Mouse (Mus musculus) ES-Bruce4 (cell line): ENCODE results near the gene Dock9. TPM values are rescaled to one million over a fixed set of nuclear protein-coding genes. Genes with fewer than 3 reads are reported as not detected.
A peak's percentile ranks its signal among the peaks of the same experiment; 100 is the strongest.

Experiments used
- H3K27ac ChIP-seq: 2 replicates; pipeline ENCODE4 v1.5.1; 2012; ENCODE audit warnings: low read length, inconsistent platforms; ENCODE audit not compliant: insufficient read depth
- H3K27me3 ChIP-seq: 2 replicates; pipeline ENCODE4 v1.6.1; 2012; ENCODE audit warnings: mild to moderate bottlenecking, low read length, inconsistent platforms; ENCODE audit not compliant: control insufficient read depth, poor library complexity, insufficient read depth, severe bottlenecking
- H3K36me3 ChIP-seq: 2 replicates; pipeline ENCODE4 v1.6.1; 2012; ENCODE audit warnings: inconsistent platforms, mild to moderate bottlenecking, low read length, moderate library complexity; ENCODE audit not compliant: control insufficient read depth, poor library complexity, insufficient read depth, severe bottlenecking
- H3K4me1 ChIP-seq: one replicate; pipeline ENCODE4 v1.8.1; 2011; ENCODE audit warnings: low read length; ENCODE audit not compliant: control insufficient read depth, insufficient read depth
- H3K4me3 ChIP-seq: 2 replicates; pipeline ENCODE4 v1.5.1; 2011; ENCODE audit warnings: low read depth, mild to moderate bottlenecking, low read length
- H3K9ac ChIP-seq: 2 replicates; pipeline ENCODE4 v1.6.1; 2012; ENCODE audit warnings: low read depth, mild to moderate bottlenecking, inconsistent platforms; ENCODE audit not compliant: poor library complexity, severe bottlenecking
- H3K9me3 ChIP-seq: replicated peaks from 2 replicates; pipeline ENCODE4 v1.6.1; 2012; ENCODE audit warnings: mild to moderate bottlenecking, low read length, inconsistent platforms; ENCODE audit not compliant: control insufficient read depth, poor library complexity, insufficient read depth, severe bottlenecking
- CTCF ChIP-seq: IDR thresholded peaks from one replicate; pipeline ENCODE4 v1.8.1; 2011; ENCODE audit warnings: low read depth, low read length
- EP300 ChIP-seq: IDR thresholded peaks from 2 replicates; pipeline ENCODE4 v1.6.1; 2011; ENCODE audit warnings: low read depth, low read length; ENCODE audit not compliant: insufficient read depth
- POLR2A ChIP-seq: IDR thresholded peaks from one replicate; pipeline ENCODE4 v1.8.1; 2011; ENCODE audit warnings: low read length; ENCODE audit not compliant: insufficient read depth
- polyA plus RNA-seq: library from polyadenylated mRNA; stranded (reverse); fragments of >200 nt; gene quantifications from 2 replicates; pipeline ENCODE4 v1.2.4, GENCODE M21; 2011; ENCODE audit warnings: low read depth; ENCODE audit not compliant: missing spikeins, insufficient read depth, insufficient read length

Gene Dock9
- polyA plus RNA-seq, 1 experiment, result 21.0 TPM

GRCm38 (mm10) chr14:121553785-121554184, 243.9 kb downstream of the Dock9 start:
- no peak overlapping the region for H3K27ac ChIP-seq
- no peaks in the 10 kb centered on the region for H3K36me3 ChIP-seq
- no peaks in the 10 kb centered on the region for H3K27me3 ChIP-seq
- H3K4me3 ChIP-seq, result no peak overlapping the region
- H3K9me3 ChIP-seq, result no peaks in the 10 kb centered on the region
- no peak overlapping the region for H3K9ac ChIP-seq
- no peaks in the 10 kb centered on the region for H3K4me1 ChIP-seq
- no peak for TF ChIP-seq CTCF
- no peak for TF ChIP-seq POLR2A
- TF ChIP-seq EP300, result no peak

- no peak for TF ChIP-seq EP300
- no peak for TF ChIP-seq CTCF
- TF ChIP-seq POLR2A, result no peak
- no peak overlapping the region for H3K4me3 ChIP-seq
- H3K4me1 ChIP-seq, result no peaks in the 10 kb centered on the region
- H3K36me3 ChIP-seq, result no peaks in the 10 kb centered on the region
- no peaks in the 10 kb centered on the region for H3K27me3 ChIP-seq
- no peaks in the 10 kb centered on the region for H3K9me3 ChIP-seq
- H3K9ac ChIP-seq, result no peak overlapping the region
- no peak overlapping the region for H3K27ac ChIP-seq
These were observed 245.1 kb downstream of the Dock9 start for GRCm38 (mm10) chr14:121552586-121552985.

- no peak overlapping the region for H3K9ac ChIP-seq
- no peaks in the 10 kb centered on the region for H3K36me3 ChIP-seq
- H3K27me3 ChIP-seq, result no peaks in the 10 kb centered on the region
- H3K4me3 ChIP-seq, result no peak overlapping the region
- no peak overlapping the region for H3K27ac ChIP-seq
- H3K9me3 ChIP-seq, result no peaks in the 10 kb centered on the region
- TF ChIP-seq CTCF, result no peak
- no peak for TF ChIP-seq POLR2A
- TF ChIP-seq EP300, result no peak
- H3K4me1 ChIP-seq, result peaks cover 6% of the 10 kb centered on the region
These were observed 247.8 kb downstream of the Dock9 start for GRCm38 (mm10) chr14:121549834-121550233.

GRCm38 (mm10) chr14:121547745-121548144, 249.9 kb downstream of the Dock9 start:
- Histone ChIP-seq H3K36me3 (no peaks in the 10 kb centered on the region), H3K27ac (0 out of 2 replicates have a peak overlapping the region, but pooled peaks have one; percentile 1)

GRCm38 (mm10) chr14:121546621-121547020, 251.0 kb downstream of the Dock9 start:
- Histone ChIP-seq H3K27me3 (no peaks in the 10 kb centered on the region), H3K9me3 (no peaks in the 10 kb centered on the region), H3K9ac (no peak overlapping the region), H3K27ac (no peak overlapping the region), H3K4me3 (no peak overlapping the region), H3K4me1 (peaks cover 6% of the 10 kb centered on the region), H3K36me3 (no peaks in the 10 kb centered on the region)
- TF ChIP-seq CTCF (no peak), POLR2A (no peak), EP300 (no peak)

More at GRCm38 (mm10) chr14:121547745-121548144, 249.9 kb downstream of the Dock9 start:
- no peak overlapping the region for H3K4me3 ChIP-seq
- no peaks in the 10 kb centered on the region for H3K9me3 ChIP-seq
- no peak for TF ChIP-seq POLR2A
- TF ChIP-seq CTCF, result no peak
- TF ChIP-seq EP300, result no peak
- peaks cover 6% of the 10 kb centered on the region for H3K4me1 ChIP-seq
- H3K27me3 ChIP-seq, result no peaks in the 10 kb centered on the region
- H3K9ac ChIP-seq, result no peak overlapping the region

- peaks cover 6% of the 10 kb centered on the region for H3K4me1 ChIP-seq
- no peaks in the 10 kb centered on the region for H3K9me3 ChIP-seq
- no peak overlapping the region for H3K4me3 ChIP-seq
- no peak for TF ChIP-seq POLR2A
- TF ChIP-seq CTCF, result no peak
- TF ChIP-seq EP300, result no peak
- H3K9ac ChIP-seq, result no peak overlapping the region
- no peaks in the 10 kb centered on the region for H3K36me3 ChIP-seq
- no peak overlapping the region for H3K27ac ChIP-seq
- no peaks in the 10 kb centered on the region for H3K27me3 ChIP-seq
These were observed 251.9 kb downstream of the Dock9 start for GRCm38 (mm10) chr14:121545551-121546331.
